Mouse (Mus musculus) bone marrow, adult 2 months (tissue): ENCODE data around the gene Aldh6a1.

Experiments used
- CTCF ChIP-seq: fragments of 200-500 bp; IDR thresholded peaks from 2 replicates; pipeline ENCODE4 v1.5.1; 2011; ENCODE audit warnings: low read length, control low read depth; ENCODE audit not compliant: control insufficient read depth, insufficient read depth
- POLR2A ChIP-seq: fragments of 200-500 bp; IDR thresholded peaks from 2 replicates; pipeline ENCODE4 v1.6.1; 2011; ENCODE audit warnings: low read depth, mild to moderate bottlenecking, control low read depth, low read length, borderline replicate concordance; ENCODE audit not compliant: control insufficient read depth

- TF ChIP-seq POLR2A (no peak), CTCF (no peak)
Observed at GRCm38 (mm10) chr12:84462856-84463255, 12.1 kb upstream of the Aldh6a1 start.
